Mouse (Mus musculus): ENCODE results near the gene Tmem182.

Gene Tmem182

DNA sequence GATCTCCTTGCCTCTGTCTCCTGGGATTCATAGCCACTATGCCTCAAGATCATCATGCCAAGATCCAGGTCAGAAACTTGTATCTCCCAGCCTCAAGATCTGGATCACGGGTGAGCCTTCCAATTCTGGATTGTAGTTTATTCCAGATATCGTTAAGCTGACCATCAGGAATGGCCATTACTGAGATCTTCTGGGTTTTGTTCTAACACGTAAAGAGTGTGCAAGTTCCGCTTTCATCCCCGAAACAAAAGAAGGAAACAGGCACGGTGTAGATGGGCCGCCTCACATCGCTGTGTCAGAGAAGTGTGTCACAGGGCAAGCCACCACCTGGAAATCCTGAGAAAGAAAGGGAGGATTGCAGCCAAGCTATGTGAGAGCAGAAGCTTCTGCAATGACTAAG, 6.3 kb upstream of the Tmem182 start:
- no peak for DNase-seq (ENCODE audit: low read depth, low spot score)

GRCm38 (mm10) chr1:40800908-40801307, 4.5 kb upstream of the Tmem182 start:
- DNase-seq (ENCODE audit: low read depth, low spot score), result no peak

DNA sequence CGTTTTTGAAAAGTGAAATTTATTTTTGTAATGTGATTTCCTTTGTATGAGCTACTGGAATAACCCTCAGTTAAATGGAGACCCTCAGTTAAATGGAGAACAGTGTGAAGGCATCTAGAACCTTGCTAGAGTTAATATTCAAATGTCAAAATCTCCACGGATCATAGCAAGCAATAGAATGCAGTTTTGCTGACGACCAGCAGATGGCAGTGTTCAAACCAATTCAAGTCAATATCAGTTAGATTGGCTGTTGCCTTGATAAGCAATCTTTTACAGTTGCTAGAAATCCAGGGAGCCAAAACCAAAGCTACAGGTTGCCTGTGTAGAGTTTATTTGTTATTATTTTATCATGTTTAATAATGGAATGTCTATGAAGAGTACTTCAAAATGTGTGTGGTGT, 2.6 kb upstream of the Tmem182 start:
- peak; percentile 60 for DNase-seq (ENCODE audit: low read depth, low spot score)

DNA sequence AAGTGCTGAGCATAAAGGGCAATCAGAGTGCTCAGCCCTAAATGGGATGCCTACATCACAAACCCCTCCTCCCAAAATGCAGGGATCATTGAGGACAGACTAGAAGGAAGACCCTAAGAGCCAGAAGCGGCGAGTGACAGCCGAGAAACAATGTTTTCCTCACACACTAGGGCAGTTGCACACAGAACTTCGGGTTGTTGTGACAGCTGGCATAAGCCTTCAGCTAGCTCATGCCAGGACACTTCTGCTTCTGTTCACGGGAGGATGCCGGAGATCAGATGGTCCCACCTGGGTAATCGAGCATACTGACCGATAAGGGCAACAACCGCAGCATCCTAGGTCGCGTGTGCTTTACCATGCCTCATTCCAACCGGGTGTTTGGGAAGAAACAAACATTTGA, 1.3 kb upstream of the Tmem182 start:
- no peak for DNase-seq (ENCODE audit: low read depth, low spot score)

GRCm38 (mm10) chr1:40805891-40806290, 490 bp downstream of the Tmem182 start:
- no peak for DNase-seq (ENCODE audit: low read depth, low spot score)

DNA sequence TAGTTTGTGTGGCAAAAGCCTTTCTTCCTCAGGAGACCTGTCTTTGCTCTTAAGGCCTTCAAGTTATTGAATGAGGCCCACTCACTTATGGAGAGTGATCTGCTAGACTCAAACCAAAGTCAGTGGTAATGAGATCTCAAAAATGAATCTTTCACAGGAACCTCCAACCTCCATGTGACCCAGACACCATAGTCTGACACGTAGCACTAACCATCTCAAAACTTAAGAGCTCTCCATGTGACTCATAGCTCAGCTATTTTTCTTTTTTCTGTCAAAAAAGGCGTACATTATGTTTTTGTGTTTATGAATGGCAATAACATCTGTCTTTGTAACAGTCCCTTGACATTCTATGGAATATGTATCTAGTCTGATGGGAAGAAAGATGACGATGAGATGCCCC, 3.2 kb downstream of the Tmem182 start:
- no peak for DNase-seq (ENCODE audit: low read depth, low spot score)

DNA sequence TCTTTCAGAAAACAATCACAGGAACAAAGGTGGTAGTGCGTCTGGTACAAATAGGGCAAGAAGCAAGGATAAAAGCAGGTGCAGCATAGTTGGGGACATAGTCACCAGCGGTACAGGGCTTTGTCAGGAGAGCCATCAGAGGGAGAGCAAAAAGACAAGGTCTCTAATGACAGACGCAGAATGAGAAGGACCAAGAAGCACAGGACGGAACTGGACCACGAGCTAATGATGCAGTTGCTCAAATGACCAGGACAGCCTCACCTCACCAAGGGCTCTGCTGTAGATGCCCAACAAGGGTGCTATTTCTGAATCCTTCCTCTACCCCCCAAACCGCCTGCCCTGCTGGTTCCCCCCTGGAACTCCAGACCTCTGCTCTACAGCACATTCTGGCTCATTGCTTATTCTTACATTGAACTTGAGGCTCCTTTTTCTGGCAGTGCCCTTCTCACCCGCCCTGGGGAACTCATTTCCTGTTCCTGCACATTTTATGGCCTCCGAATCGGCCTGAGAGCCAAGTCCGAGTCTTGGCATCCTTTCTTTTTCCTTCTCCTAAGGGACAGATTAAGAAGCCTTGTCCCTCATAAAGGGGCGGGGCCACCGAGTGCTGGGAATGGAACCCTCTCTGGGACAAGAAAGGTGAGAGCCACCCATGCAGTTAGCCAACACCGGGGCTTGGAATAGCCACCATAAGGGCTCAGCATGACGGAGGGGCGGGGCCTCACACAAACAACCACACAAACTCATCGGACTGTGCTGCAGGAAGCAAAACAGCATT, 9.9 kb downstream of the Tmem182 start:
- DNase-seq (ENCODE audit: low read depth, low spot score), result no peak

GRCm38 (mm10) chr1:40824517-40824916, 19.1 kb downstream of the Tmem182 start:
- no peak for DNase-seq (ENCODE audit: low read depth, low spot score)

- DNase-seq (ENCODE audit: low read depth, low spot score), result no peak
Observed at GRCm38 (mm10) chr1:40824936-40825335, 19.5 kb downstream of the Tmem182 start.

DNA sequence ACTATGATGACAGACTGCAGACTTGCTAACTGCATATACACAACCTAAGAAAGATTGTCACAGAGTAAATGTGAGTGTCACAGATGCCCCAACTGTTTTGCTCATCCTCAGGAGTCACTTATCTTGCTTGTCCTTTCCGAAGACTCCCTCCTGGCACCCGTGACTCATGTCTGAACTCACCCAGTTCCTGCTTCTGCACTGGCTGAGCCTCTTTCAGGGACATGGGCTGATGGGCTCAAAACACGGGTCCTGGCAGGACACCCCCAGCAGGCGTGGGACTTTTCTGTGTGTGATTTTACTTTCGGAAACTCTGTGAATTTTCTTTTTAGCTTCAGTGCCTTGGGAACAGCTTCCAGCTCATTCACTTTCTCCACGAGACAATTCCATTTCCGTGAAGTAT, 20.4 kb downstream of the Tmem182 start:
- DNase-seq (ENCODE audit: low read depth, low spot score), result no peak

GRCm38 (mm10) chr1:40829213-40829914, 24.0 kb downstream of the Tmem182 start:
- DNase-seq (ENCODE audit: low read depth, low spot score), result no peak

DNA sequence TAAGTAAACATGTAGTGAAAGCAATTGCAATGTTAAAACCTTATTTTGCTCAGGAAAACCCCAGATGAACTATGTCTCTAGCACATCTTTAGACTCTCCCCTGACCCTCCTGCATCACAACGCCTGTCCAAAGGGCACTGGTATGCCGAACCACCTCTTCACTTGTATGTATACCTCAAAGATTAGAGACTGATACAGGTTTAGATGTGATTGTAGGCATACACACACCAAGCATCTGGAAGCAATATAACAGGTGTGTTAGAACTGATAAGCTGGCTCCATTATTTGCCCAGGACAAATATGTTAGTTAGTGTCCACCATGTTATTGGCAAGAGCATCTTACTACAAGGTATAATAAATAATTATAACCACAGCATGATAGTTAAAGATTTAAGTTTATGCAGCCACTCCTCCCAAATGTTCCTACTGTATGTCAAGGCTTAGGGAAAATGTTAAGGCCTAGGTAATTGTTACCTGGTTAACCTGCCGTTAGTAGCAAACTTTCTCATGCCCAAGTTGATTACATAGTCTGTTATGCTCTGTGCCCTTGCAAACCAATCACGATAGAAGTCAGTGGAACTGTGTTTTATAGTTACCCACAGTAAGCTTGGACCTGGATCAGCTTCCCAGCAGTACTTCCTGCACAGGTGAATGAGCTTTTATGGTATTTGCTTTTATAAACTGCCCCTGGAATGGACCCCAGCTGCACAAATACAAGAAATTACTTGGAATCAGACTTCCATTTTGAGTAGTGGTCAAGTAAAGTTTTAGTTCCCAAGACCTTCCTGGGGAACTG, 25.5 kb downstream of the Tmem182 start:
- no peak for DNase-seq (ENCODE audit: low read depth, low spot score)

DNA sequence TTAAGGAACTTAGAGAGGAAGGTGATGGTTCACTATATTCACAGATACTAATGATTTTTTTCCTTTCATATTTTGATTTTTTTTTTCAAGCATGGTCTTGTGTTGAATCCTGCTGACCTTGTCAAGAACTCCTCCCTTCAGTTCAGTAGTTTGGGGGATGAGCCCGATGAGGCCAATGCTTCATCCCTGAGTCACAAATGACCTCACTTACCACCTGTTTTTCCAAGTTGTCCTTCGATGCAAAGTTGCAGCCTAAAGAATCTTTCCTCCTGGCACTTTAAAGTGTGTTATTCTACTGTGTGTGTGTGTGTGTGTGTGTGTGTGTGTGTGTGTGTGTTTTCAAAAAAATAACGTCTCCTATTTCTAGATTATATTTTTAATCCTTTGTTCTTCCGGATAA, 30.1 kb downstream of the Tmem182 start:
- DNase-seq (ENCODE audit: low read depth, low spot score), result no peak

DNA sequence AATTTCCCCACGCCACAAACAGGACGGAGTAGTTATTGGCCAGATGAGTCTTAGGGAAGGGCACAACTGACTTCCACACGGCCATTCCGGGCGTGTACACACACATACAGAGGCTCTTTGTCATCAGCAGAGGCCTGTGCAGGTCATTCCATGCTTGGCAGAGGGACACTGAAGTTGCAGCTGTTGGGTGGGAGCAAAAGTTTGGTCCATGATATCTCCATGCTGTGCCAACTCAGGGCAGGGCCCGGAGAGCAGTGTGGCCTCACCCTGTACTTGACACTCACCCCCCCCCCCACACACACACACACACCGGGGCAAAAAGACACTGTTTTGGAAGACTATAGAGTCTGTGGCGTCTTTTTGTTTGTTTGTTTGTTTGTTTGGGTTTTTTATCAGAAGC, 35.2 kb downstream of the Tmem182 start:
- no peak for DNase-seq (ENCODE audit: low read depth, low spot score)

DNA sequence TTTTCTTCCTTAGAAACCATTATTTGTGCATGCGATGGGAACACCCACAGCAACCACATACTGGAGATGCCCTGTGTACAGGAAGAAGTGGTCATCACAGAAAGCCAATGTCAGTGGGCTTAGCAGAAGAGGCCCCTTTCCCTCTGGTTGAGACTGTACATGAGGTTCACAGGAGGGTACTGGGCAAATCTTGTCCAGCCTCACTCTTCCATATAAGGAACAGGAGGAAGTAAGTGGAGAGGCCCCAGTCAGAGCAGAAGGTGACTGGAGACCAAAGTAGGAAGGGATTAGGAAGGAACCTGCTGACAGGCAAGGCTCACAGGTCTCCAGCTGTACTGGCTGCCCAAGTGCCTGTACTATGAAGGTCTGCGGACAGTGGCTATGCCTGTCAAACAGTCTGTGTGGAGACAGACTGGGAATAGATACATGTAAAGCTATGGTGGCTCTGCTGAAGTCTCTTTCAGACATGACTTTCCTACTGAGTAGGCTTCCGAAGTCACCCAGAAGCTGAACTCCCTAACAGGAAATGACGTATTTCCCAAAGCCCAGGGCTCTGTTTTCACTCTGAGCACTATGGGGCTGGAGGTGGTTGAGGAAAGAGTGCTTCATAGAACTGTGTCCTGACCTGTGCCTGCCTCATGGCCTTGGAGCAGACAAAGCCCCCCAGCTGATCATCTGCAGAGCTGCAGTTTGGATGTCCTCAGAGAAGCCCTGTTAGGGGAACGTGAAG, 35.8 kb downstream of the Tmem182 start:
- no peak for DNase-seq (ENCODE audit: low read depth, low spot score)

- peak; percentile 63 for DNase-seq (ENCODE audit: low read depth, low spot score)
Observed at GRCm38 (mm10) chr1:40844616-40845015, 39.2 kb downstream of the Tmem182 start.

- no peak for DNase-seq (ENCODE audit: low read depth, low spot score)
Observed at GRCm38 (mm10) chr1:40847196-40847938, 42.0 kb downstream of the Tmem182 start.

- no peak for DNase-seq (ENCODE audit: low read depth, low spot score)
Observed at GRCm38 (mm10) chr1:40851286-40851685, 45.9 kb downstream of the Tmem182 start.

GRCm38 (mm10) chr1:40855268-40855667, 49.9 kb downstream of the Tmem182 start:
- no peak for DNase-seq (ENCODE audit: low read depth, low spot score)

DNA sequence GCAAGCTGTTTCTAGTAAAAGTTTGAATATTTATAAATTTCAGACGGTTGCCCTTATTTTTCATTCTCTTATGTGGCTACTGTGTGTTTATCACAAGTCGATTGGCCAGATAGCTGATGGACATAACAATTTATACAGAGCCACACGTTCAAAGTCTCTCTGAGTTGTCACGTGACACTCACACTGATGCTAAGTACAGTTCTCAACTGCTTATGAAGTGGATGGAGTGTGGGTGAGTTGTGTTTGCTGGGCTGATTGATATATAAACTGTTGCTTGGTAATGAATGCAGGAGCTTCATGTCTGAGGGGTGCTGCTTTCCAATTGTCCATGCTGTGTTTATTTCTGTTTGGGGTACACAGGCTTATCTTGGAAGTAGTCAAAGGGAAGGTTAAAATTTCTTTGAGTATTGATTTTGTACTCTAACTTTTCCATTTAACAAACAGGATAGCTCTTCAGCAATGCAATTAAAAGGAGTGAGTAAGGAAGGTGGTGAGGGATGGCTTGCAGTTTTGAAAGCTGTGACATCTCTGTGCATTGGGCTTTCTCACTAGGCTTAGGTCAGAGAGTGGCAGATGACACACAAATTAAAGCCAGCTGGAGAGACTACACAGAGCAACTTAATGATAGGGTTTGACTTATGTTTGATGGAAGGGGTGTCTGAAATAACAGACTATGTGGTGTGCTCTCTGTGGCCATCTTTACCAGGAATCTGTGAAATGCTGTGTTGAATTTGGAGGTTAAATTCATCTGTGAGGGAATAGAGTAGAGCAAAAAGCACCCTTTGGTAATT, 51.6 kb downstream of the Tmem182 start:
- no peak for DNase-seq (ENCODE audit: low read depth, low spot score)
